19 mouse cellular contexts compared by ENCODE assay signal in genomic region chr3:28456842-28457241, GRCm38 (mm10).
DNase-seq lines count a peak whose midpoint lies in the region; ATAC-seq lines count a peak whose summit lies in the region.
"Had no signal": no experiment of that assay in that cellular context is flagged by ENCODE, and none has a peak within 500 bp of the region (broad histone marks: within the 10 kb centered on the region; RNA-seq: fewer than 3 reads in every experiment).

No protein-coding gene starts in this region.

- H3K36me3 ChIP-seq in forebrain, embryonic 15.5 days = no peaks in the 10 kb centered on the region
- H3K36me3 ChIP-seq in forebrain, embryonic 13.5 days (ENCODE audit: poor library complexity, severe bottlenecking) = no peaks in the 10 kb centered on the region
- H3K36me3 ChIP-seq in midbrain, embryonic 16.5 days (ENCODE audit: control insufficient read depth, insufficient read depth, low read length) = no peaks in the 10 kb centered on the region
- H3K36me3 ChIP-seq in midbrain, embryonic 13.5 days = no peaks in the 10 kb centered on the region
- H3K36me3 ChIP-seq: heart, embryonic 15.5 days; hindbrain, embryonic 15.5 days had no signal

- peak; percentile 28 to 42 for DNase-seq in cerebellum, adult 18-20 months
- no peak for DNase-seq in cerebellum, adult 9-10 months
- peak; percentile 16 for DNase-seq in gastrocnemius, postnatal 25 days
- DNase-seq in gastrocnemius, postnatal 10 days = no peak
- DNase-seq: adrenal gland, postnatal 25 days; kidney, adult 9 months; kidney, postnatal 14 days; layer of hippocampus, postnatal 36 days; lung, postnatal 4 days; thymus, adult 18-20 months; thymus, postnatal 36 days had no signal

- H3K4me2 ChIP-seq in forebrain, embryonic 15.5 days (replicated peaks) = no peak overlapping the region
- no peak overlapping the region for H3K4me2 ChIP-seq in forebrain, embryonic 13.5 days
- no peak overlapping the region for H3K4me2 ChIP-seq in midbrain, embryonic 16.5 days (ENCODE audit: low read length)
- no peak overlapping the region for H3K4me2 ChIP-seq in midbrain, embryonic 13.5 days (replicated peaks)
- H3K4me2 ChIP-seq: heart, embryonic 15.5 days; hindbrain, embryonic 15.5 days had no signal

- 0 out of 2 replicates have a peak, but pooled peaks have one; percentile 34 for ATAC-seq in forebrain, embryonic 15.5 days (replicated peaks)
- ATAC-seq in forebrain, embryonic 13.5 days = no peak
- ATAC-seq in midbrain, embryonic 16.5 days = peak; percentile 51; the same call in 1 of the 2 replicates
- no peak for ATAC-seq in midbrain, embryonic 13.5 days
- ATAC-seq: forebrain, embryonic 14.5 days; intestine, embryonic 16.5 days had no signal

- no peak overlapping the region for H3K9ac ChIP-seq in forebrain, embryonic 15.5 days (replicated peaks)
- no peak overlapping the region for H3K9ac ChIP-seq in forebrain, embryonic 13.5 days
- H3K9ac ChIP-seq in midbrain, embryonic 16.5 days (ENCODE audit: low read depth, low read length) = no peak overlapping the region
- H3K9ac ChIP-seq in midbrain, embryonic 13.5 days (replicated peaks) = no peak overlapping the region
- H3K9ac ChIP-seq: heart, embryonic 15.5 days; hindbrain, embryonic 15.5 days had no signal

- 62% methylated on average over 8 of the region's 8 CpGs for WGBS in forebrain, embryonic 15.5 days
- WGBS in forebrain, embryonic 13.5 days = 72% methylated on average over 8 of the region's 8 CpGs
- WGBS in midbrain, embryonic 16.5 days = 67% methylated on average over 8 of the region's 8 CpGs
- WGBS in midbrain, embryonic 13.5 days = 80% methylated on average over 8 of the region's 8 CpGs

- H3K4me3 ChIP-seq in forebrain, embryonic 15.5 days = no peak overlapping the region
- H3K4me3 ChIP-seq in forebrain, embryonic 13.5 days = no peak overlapping the region
- no peak overlapping the region for H3K4me3 ChIP-seq in midbrain, embryonic 16.5 days (ENCODE audit: low read depth, low read length)
- H3K4me3 ChIP-seq in midbrain, embryonic 13.5 days (replicated peaks) = no peak overlapping the region
- H3K4me3 ChIP-seq: heart, embryonic 15.5 days; hindbrain, embryonic 15.5 days had no signal

- no peaks in the 10 kb centered on the region for H3K9me3 ChIP-seq in forebrain, embryonic 15.5 days
- H3K9me3 ChIP-seq in forebrain, embryonic 13.5 days (replicated peaks) = no peaks in the 10 kb centered on the region
- H3K9me3 ChIP-seq in midbrain, embryonic 16.5 days (replicated peaks; ENCODE audit: control insufficient read depth, low read length, poor library complexity, severe bottlenecking) = no peaks in the 10 kb centered on the region
- H3K9me3 ChIP-seq in midbrain, embryonic 13.5 days = no peaks in the 10 kb centered on the region
- H3K9me3 ChIP-seq: heart, embryonic 15.5 days; hindbrain, embryonic 15.5 days had no signal

- peak overlapping the region; percentile 50; the same call in 1 of the 2 replicates for H3K27ac ChIP-seq in forebrain, embryonic 15.5 days (replicated peaks)
- no peak overlapping the region for H3K27ac ChIP-seq in forebrain, embryonic 13.5 days
- H3K27ac ChIP-seq in midbrain, embryonic 16.5 days (ENCODE audit: low read length) = no peak overlapping the region
- no peak overlapping the region for H3K27ac ChIP-seq in midbrain, embryonic 13.5 days
- H3K27ac ChIP-seq: heart, embryonic 15.5 days; hindbrain, embryonic 15.5 days had no signal

- H3K27me3 ChIP-seq in forebrain, embryonic 15.5 days = no peaks in the 10 kb centered on the region
- H3K27me3 ChIP-seq in forebrain, embryonic 13.5 days = no peaks in the 10 kb centered on the region
- no peaks in the 10 kb centered on the region for H3K27me3 ChIP-seq in midbrain, embryonic 16.5 days (ENCODE audit: control insufficient read depth, insufficient read depth, low read depth, low read length)
- no peaks in the 10 kb centered on the region for H3K27me3 ChIP-seq in midbrain, embryonic 13.5 days
- H3K27me3 ChIP-seq: heart, embryonic 15.5 days; hindbrain, embryonic 15.5 days had no signal

- H3K4me1 ChIP-seq in forebrain, embryonic 15.5 days = peaks cover 8% of the 10 kb centered on the region; the same call in 1 of the 2 replicates
- H3K4me1 ChIP-seq in forebrain, embryonic 13.5 days = no peaks in the 10 kb centered on the region
- H3K4me1 ChIP-seq in midbrain, embryonic 16.5 days (ENCODE audit: control insufficient read depth, insufficient read depth, low read length) = 0 out of 2 replicates have a peak, but pooled peaks cover 3% of the 10 kb centered on the region
- H3K4me1 ChIP-seq in midbrain, embryonic 13.5 days (replicated peaks) = 0 out of 2 replicates have a peak, but pooled peaks cover 3% of the 10 kb centered on the region
- H3K4me1 ChIP-seq: hindbrain, embryonic 15.5 days had no signal

Comparison
In these comparisons a context has a peak if more than half of its experiments do, and no peak if none do; other contexts are left out.
1. DNase-seq: peak in cerebellum, adult 18-20 months (2 of 2) and gastrocnemius, postnatal 25 days (single experiment); none in cerebellum, adult 9-10 months (single experiment) and gastrocnemius, postnatal 10 days (single experiment).
2. ATAC-seq: peak in forebrain, embryonic 15.5 days (single experiment) and midbrain, embryonic 16.5 days (single experiment); none in forebrain, embryonic 13.5 days (single experiment) and midbrain, embryonic 13.5 days (single experiment).